Mouse (Mus musculus) cortical plate, adult 2 months (tissue): ENCODE measurements at regions not wholly inside any gene's neighbourhood (a gene's known extent, or its start where the extent isn't known, plus 50 kb on each side); places are given as distances from the start of the nearest gene placed in this dataset.

Experiments used
- CTCF ChIP-seq: fragments of 200-500 bp; IDR thresholded peaks from 2 replicates; pipeline ENCODE4 v1.5.1; 2011; ENCODE audit warnings: mild to moderate bottlenecking, control low read depth, low read length; ENCODE audit not compliant: insufficient read depth; ENCODE audit errors: extremely low read depth
- POLR2A ChIP-seq: fragments of 200-500 bp; IDR thresholded peaks from 2 replicates; pipeline ENCODE4 v1.6.1; 2011; ENCODE audit warnings: mild to moderate bottlenecking, low read length, control low read depth; ENCODE audit not compliant: insufficient read depth; ENCODE audit errors: extremely low read depth

DNA sequence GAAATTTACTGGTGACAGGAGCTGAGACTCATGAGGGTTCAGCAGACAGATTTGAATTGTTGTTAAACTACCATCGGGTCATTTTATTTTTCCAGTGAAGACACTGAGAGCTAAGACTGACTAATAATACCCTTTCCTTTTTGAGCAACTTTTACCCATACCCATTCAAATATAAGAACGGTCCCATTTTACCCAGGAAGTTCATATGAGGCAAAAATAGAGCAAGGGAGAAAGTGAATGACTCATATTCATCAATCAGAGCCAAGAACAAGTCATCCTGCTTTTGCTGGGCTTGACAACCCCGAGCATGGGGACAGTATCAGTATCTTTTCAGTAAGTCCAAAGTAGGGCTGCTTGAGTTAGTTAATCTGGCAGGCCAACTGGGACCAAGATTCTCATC is 123.3 kb downstream of the Tmem38b start:
- no peak for TF ChIP-seq POLR2A
- no peak for TF ChIP-seq CTCF
